Mouse (Mus musculus): ENCODE measurements around the gene Slc41a3. TPM values are rescaled to one million over a fixed set of nuclear protein-coding genes. Genes with fewer than 3 reads are reported as not detected.
A peak's percentile ranks its signal among the peaks of the same experiment; 100 is the strongest.

Slc41a3 gene
- polyA plus RNA-seq, 1 experiment from 2014 or later = 7.2 TPM

- H3K4me3 ChIP-seq (ENCODE audit: low read length) = no peak overlapping the region
- ATAC-seq (ENCODE audit: low FRiP score, low TSS enrichment) = no peak
- H3K27ac ChIP-seq (ENCODE audit: low read depth, low read length) = no peak overlapping the region
- WGBS = 68% methylated on average over 3 of the region's 3 CpGs
- H3K9ac ChIP-seq (ENCODE audit: low read depth, low read length) = no peak overlapping the region
- no peaks in the 10 kb centered on the region for H3K36me3 ChIP-seq (ENCODE audit: control insufficient read depth, insufficient read depth, low read length)
- H3K4me1 ChIP-seq (ENCODE audit: control insufficient read depth, insufficient read depth, low read length) = no peaks in the 10 kb centered on the region
- no peaks in the 10 kb centered on the region for H3K9me3 ChIP-seq (ENCODE audit: control insufficient read depth, low read length)
- H3K4me2 ChIP-seq (replicated peaks; ENCODE audit: low read depth, low read length) = no peak overlapping the region
- H3K27me3 ChIP-seq (ENCODE audit: control insufficient read depth, insufficient read depth, low read length) = 0 out of 2 replicates have a peak, but pooled peaks cover 4% of the 10 kb centered on the region
Measured at GRCm38 (mm10) chr6:90567486-90567885, 37.0 kb upstream of the Slc41a3 start.

- no peaks in the 10 kb centered on the region for H3K36me3 ChIP-seq (ENCODE audit: control insufficient read depth, insufficient read depth, low read length)
- H3K4me1 ChIP-seq (ENCODE audit: control insufficient read depth, insufficient read depth, low read length) = no peaks in the 10 kb centered on the region
- ATAC-seq (ENCODE audit: low FRiP score, low TSS enrichment) = no peak
- 0 out of 2 replicates have a peak, but pooled peaks cover 4% of the 10 kb centered on the region for H3K27me3 ChIP-seq (ENCODE audit: control insufficient read depth, insufficient read depth, low read length)
- no peak overlapping the region for H3K4me2 ChIP-seq (replicated peaks; ENCODE audit: low read depth, low read length)
- WGBS = 75% methylated on average over 3 of the region's 3 CpGs
- no peak overlapping the region for H3K9ac ChIP-seq (ENCODE audit: low read depth, low read length)
- no peak overlapping the region for H3K27ac ChIP-seq (ENCODE audit: low read depth, low read length)
- no peak overlapping the region for H3K4me3 ChIP-seq (ENCODE audit: low read length)
- H3K9me3 ChIP-seq (ENCODE audit: control insufficient read depth, low read length) = no peaks in the 10 kb centered on the region
Measured at GRCm38 (mm10) chr6:90567928-90568327, 36.6 kb upstream of the Slc41a3 start.

GRCm38 (mm10) chr6:90568721-90569120 lies 35.8 kb upstream of the Slc41a3 start:
- ATAC-seq (ENCODE audit: low FRiP score, low TSS enrichment) = no peak

GRCm38 (mm10) chr6:90569736-90570383 lies 34.7 kb upstream of the Slc41a3 start:
- H3K27me3 ChIP-seq (ENCODE audit: control insufficient read depth, insufficient read depth, low read length) = 0 out of 2 replicates have a peak, but pooled peaks cover 4% of the 10 kb centered on the region
- 48% methylated on average over 12 of the region's 12 CpGs for WGBS
- H3K9ac ChIP-seq (ENCODE audit: low read depth, low read length) = no peak overlapping the region
- H3K4me2 ChIP-seq (replicated peaks; ENCODE audit: low read depth, low read length) = no peak overlapping the region
- no peak overlapping the region for H3K27ac ChIP-seq (ENCODE audit: low read depth, low read length)
- H3K9me3 ChIP-seq (ENCODE audit: control insufficient read depth, low read length) = no peaks in the 10 kb centered on the region
- no peak overlapping the region for H3K4me3 ChIP-seq (ENCODE audit: low read length)
- no peaks in the 10 kb centered on the region for H3K36me3 ChIP-seq (ENCODE audit: control insufficient read depth, insufficient read depth, low read length)
- no peak for ATAC-seq (ENCODE audit: low FRiP score, low TSS enrichment)
- H3K4me1 ChIP-seq (ENCODE audit: control insufficient read depth, insufficient read depth, low read length) = no peaks in the 10 kb centered on the region

More at GRCm38 (mm10) chr6:90568721-90569120, 35.8 kb upstream of the Slc41a3 start:
- Histone ChIP-seq H3K9ac (ENCODE audit: low read depth, low read length) (no peak overlapping the region), H3K27ac (ENCODE audit: low read depth, low read length) (no peak overlapping the region), H3K4me3 (ENCODE audit: low read length) (no peak overlapping the region), H3K27me3 (ENCODE audit: control insufficient read depth, insufficient read depth, low read length) (0 out of 2 replicates have a peak, but pooled peaks cover 4% of the 10 kb centered on the region), H3K36me3 (ENCODE audit: control insufficient read depth, insufficient read depth, low read length) (no peaks in the 10 kb centered on the region), H3K9me3 (ENCODE audit: control insufficient read depth, low read length) (no peaks in the 10 kb centered on the region), H3K4me2 (replicated peaks; ENCODE audit: low read depth, low read length) (no peak overlapping the region), H3K4me1 (ENCODE audit: control insufficient read depth, insufficient read depth, low read length) (no peaks in the 10 kb centered on the region)
- WGBS = 79% methylated on average over 4 of the region's 4 CpGs

GRCm38 (mm10) chr6:90570392-90570791 lies 34.1 kb upstream of the Slc41a3 start:
- H3K4me2 ChIP-seq (replicated peaks; ENCODE audit: low read depth, low read length) = no peak overlapping the region
- no peak overlapping the region for H3K9ac ChIP-seq (ENCODE audit: low read depth, low read length)
- WGBS = 55% methylated on average over 8 of the region's 8 CpGs
- no peak overlapping the region for H3K4me3 ChIP-seq (ENCODE audit: low read length)
- ATAC-seq (ENCODE audit: low FRiP score, low TSS enrichment) = no peak
- no peaks in the 10 kb centered on the region for H3K9me3 ChIP-seq (ENCODE audit: control insufficient read depth, low read length)
- no peak overlapping the region for H3K27ac ChIP-seq (ENCODE audit: low read depth, low read length)
- H3K36me3 ChIP-seq (ENCODE audit: control insufficient read depth, insufficient read depth, low read length) = no peaks in the 10 kb centered on the region
- no peaks in the 10 kb centered on the region for H3K4me1 ChIP-seq (ENCODE audit: control insufficient read depth, insufficient read depth, low read length)
- H3K27me3 ChIP-seq (ENCODE audit: control insufficient read depth, insufficient read depth, low read length) = 0 out of 2 replicates have a peak, but pooled peaks cover 4% of the 10 kb centered on the region

- H3K27ac ChIP-seq (ENCODE audit: low read depth, low read length) = no peak overlapping the region
- H3K9ac ChIP-seq (ENCODE audit: low read depth, low read length) = no peak overlapping the region
- H3K4me2 ChIP-seq (replicated peaks; ENCODE audit: low read depth, low read length) = no peak overlapping the region
- ATAC-seq (ENCODE audit: low FRiP score, low TSS enrichment) = peak; percentile 44
- H3K4me1 ChIP-seq (ENCODE audit: control insufficient read depth, insufficient read depth, low read length) = no peaks in the 10 kb centered on the region
- H3K9me3 ChIP-seq (ENCODE audit: control insufficient read depth, low read length) = no peaks in the 10 kb centered on the region
- 42% methylated on average over 3 of the region's 3 CpGs for WGBS
- H3K36me3 ChIP-seq (ENCODE audit: control insufficient read depth, insufficient read depth, low read length) = no peaks in the 10 kb centered on the region
- H3K4me3 ChIP-seq (ENCODE audit: low read length) = no peak overlapping the region
- H3K27me3 ChIP-seq (ENCODE audit: control insufficient read depth, insufficient read depth, low read length) = 0 out of 2 replicates have a peak, but pooled peaks cover 4% of the 10 kb centered on the region
Measured at GRCm38 (mm10) chr6:90575261-90575715, 29.2 kb upstream of the Slc41a3 start.

- Histone ChIP-seq H3K9ac (ENCODE audit: low read depth, low read length) (no peak overlapping the region), H3K27me3 (ENCODE audit: control insufficient read depth, insufficient read depth, low read length) (no peaks in the 10 kb centered on the region), H3K4me2 (replicated peaks; ENCODE audit: low read depth, low read length) (no peak overlapping the region), H3K9me3 (ENCODE audit: control insufficient read depth, low read length) (no peaks in the 10 kb centered on the region), H3K27ac (ENCODE audit: low read depth, low read length) (no peak overlapping the region), H3K4me1 (ENCODE audit: control insufficient read depth, insufficient read depth, low read length) (no peaks in the 10 kb centered on the region), H3K4me3 (ENCODE audit: low read length) (no peak overlapping the region), H3K36me3 (ENCODE audit: control insufficient read depth, insufficient read depth, low read length) (no peaks in the 10 kb centered on the region)
- ATAC-seq (ENCODE audit: low FRiP score, low TSS enrichment) = no peak
- WGBS = 47% methylated on average over 3 of the region's 3 CpGs
Measured at GRCm38 (mm10) chr6:90578174-90578573, 26.4 kb upstream of the Slc41a3 start.

GRCm38 (mm10) chr6:90582331-90582730 lies 22.2 kb upstream of the Slc41a3 start:
- Histone ChIP-seq H3K9me3 (ENCODE audit: control insufficient read depth, low read length) (no peaks in the 10 kb centered on the region), H3K4me1 (ENCODE audit: control insufficient read depth, insufficient read depth, low read length) (no peaks in the 10 kb centered on the region), H3K27me3 (ENCODE audit: control insufficient read depth, insufficient read depth, low read length) (no peaks in the 10 kb centered on the region), H3K27ac (ENCODE audit: low read depth, low read length) (no peak overlapping the region), H3K4me2 (replicated peaks; ENCODE audit: low read depth, low read length) (no peak overlapping the region), H3K9ac (ENCODE audit: low read depth, low read length) (no peak overlapping the region), H3K4me3 (ENCODE audit: low read length) (no peak overlapping the region), H3K36me3 (ENCODE audit: control insufficient read depth, insufficient read depth, low read length) (no peaks in the 10 kb centered on the region)
- WGBS = 83% methylated on average over 2 of the region's 2 CpGs
- ATAC-seq (ENCODE audit: low FRiP score, low TSS enrichment) = no peak

GRCm38 (mm10) chr6:90588113-90588512 lies 16.4 kb upstream of the Slc41a3 start:
- no peaks in the 10 kb centered on the region for H3K9me3 ChIP-seq (ENCODE audit: control insufficient read depth, low read length)
- H3K9ac ChIP-seq (ENCODE audit: low read depth, low read length) = no peak overlapping the region
- 46% methylated on average over 5 of the region's 5 CpGs for WGBS
- H3K36me3 ChIP-seq (ENCODE audit: control insufficient read depth, insufficient read depth, low read length) = no peaks in the 10 kb centered on the region
- no peak overlapping the region for H3K4me2 ChIP-seq (replicated peaks; ENCODE audit: low read depth, low read length)
- H3K27me3 ChIP-seq (ENCODE audit: control insufficient read depth, insufficient read depth, low read length) = no peaks in the 10 kb centered on the region
- no peaks in the 10 kb centered on the region for H3K4me1 ChIP-seq (ENCODE audit: control insufficient read depth, insufficient read depth, low read length)
- no peak for ATAC-seq (ENCODE audit: low FRiP score, low TSS enrichment)
- no peak overlapping the region for H3K27ac ChIP-seq (ENCODE audit: low read depth, low read length)
- H3K4me3 ChIP-seq (ENCODE audit: low read length) = no peak overlapping the region

Data from kidney, embryonic 14.5 days (tissue).